Mouse (Mus musculus) midbrain, embryonic 13.5 days (tissue): ENCODE measurements around the gene Uchl4. TPM values are rescaled to one million over a fixed set of nuclear protein-coding genes. Genes with fewer than 3 reads are reported as not detected.

ENCODE experiments used
- ATAC-seq: fragments of 200-750 bp; cut with Nextera tagmentation; 2 replicates; pipeline ENCODE4 v1.8.0; 2017; ENCODE audit warnings: mild to moderate bottlenecking, moderate TSS enrichment, moderate library complexity
- H3K27ac ChIP-seq: fragments of 300-500 bp; sonication (generic); 2 replicates; pipeline ENCODE4 v1.5.1; 2015; ENCODE audit warnings: inconsistent platforms, mild to moderate bottlenecking, moderate library complexity
- H3K27me3 ChIP-seq: fragments of 300-500 bp; sonication (generic); 2 replicates; pipeline ENCODE4 v1.6.1; 2015; ENCODE audit warnings: mild to moderate bottlenecking, inconsistent platforms
- H3K36me3 ChIP-seq: fragments of 300-500 bp; sonication (generic); 2 replicates; pipeline ENCODE4 v1.6.1; 2015; ENCODE audit warnings: mild to moderate bottlenecking, inconsistent platforms
- H3K4me1 ChIP-seq: fragments of 300-500 bp; sonication (generic); replicated peaks from 2 replicates; pipeline ENCODE4 v1.6.1; 2015; ENCODE audit warnings: inconsistent platforms
- H3K4me2 ChIP-seq: fragments of 300-500 bp; sonication (generic); replicated peaks from 2 replicates; pipeline ENCODE4 v1.6.1; 2015; ENCODE audit warnings: moderate library complexity, mild to moderate bottlenecking, inconsistent platforms
- H3K4me3 ChIP-seq: fragments of 300-500 bp; sonication (generic); replicated peaks from 2 replicates; pipeline ENCODE4 v1.5.1; 2015; ENCODE audit warnings: mild to moderate bottlenecking, inconsistent platforms
- H3K9ac ChIP-seq: fragments of 300-500 bp; sonication (generic); replicated peaks from 2 replicates; pipeline ENCODE4 v1.6.1; 2015; ENCODE audit warnings: mild to moderate bottlenecking, inconsistent platforms
- H3K9me3 ChIP-seq: fragments of 300-500 bp; sonication (generic); 2 replicates; pipeline ENCODE4 v1.6.1; 2016; ENCODE audit warnings: mild to moderate bottlenecking, inconsistent platforms
- WGBS: fragments of 180-500 bp; shearing (Covaris S2); methylation state at CpG from one replicate; pipeline ENCODE4 v1.1.7; 2015; 5-methylcytosine and 5-hydroxymethylcytosine counted together
- polyA plus RNA-seq: library from polyadenylated mRNA; unstranded; fragments of >200 nt; fragmentation: Nextera tagmentation; extraction: Ambion mirVana; gene quantifications from 2 replicates; pipeline ENCODE4 v1.2.1, GENCODE M21; 2015

Uchl4 gene
- polyA plus RNA-seq, 1 experiment from 2014 or later, result 2.8 TPM

DNA sequence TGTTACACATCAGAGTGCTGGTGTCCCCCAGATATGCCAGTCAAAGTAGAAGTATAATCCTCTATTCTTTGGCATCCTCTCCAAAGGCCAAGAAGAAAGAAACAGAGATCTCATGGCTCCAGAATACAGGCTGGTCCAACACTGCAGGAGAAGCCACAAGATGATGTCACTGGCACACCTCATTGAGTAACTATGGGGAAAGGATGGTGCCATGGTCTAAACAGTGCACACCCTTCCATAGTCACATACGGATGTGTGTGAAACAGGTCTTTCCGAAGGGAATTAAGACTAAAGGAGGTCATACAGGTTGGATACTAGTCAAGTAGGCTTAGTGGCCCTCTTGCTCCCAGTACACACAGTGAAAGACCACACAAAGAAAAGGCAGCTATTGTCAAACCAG, 18.4 kb upstream of the Uchl4 start:
- H3K4me1 ChIP-seq, result 0 out of 2 replicates have a peak, but pooled peaks cover 3% of the 10 kb centered on the region
- peaks cover 9% of the 10 kb centered on the region; the same call in 1 of the 2 replicates for H3K36me3 ChIP-seq
- no peak for ATAC-seq
- H3K9ac ChIP-seq, result no peak overlapping the region
- no peaks in the 10 kb centered on the region for H3K9me3 ChIP-seq
- H3K4me3 ChIP-seq, result no peak overlapping the region
- WGBS, result 87% methylated on average over 2 of the region's 2 CpGs
- H3K27ac ChIP-seq, result no peak overlapping the region
- no peaks in the 10 kb centered on the region for H3K27me3 ChIP-seq
- H3K4me2 ChIP-seq, result no peak overlapping the region

DNA sequence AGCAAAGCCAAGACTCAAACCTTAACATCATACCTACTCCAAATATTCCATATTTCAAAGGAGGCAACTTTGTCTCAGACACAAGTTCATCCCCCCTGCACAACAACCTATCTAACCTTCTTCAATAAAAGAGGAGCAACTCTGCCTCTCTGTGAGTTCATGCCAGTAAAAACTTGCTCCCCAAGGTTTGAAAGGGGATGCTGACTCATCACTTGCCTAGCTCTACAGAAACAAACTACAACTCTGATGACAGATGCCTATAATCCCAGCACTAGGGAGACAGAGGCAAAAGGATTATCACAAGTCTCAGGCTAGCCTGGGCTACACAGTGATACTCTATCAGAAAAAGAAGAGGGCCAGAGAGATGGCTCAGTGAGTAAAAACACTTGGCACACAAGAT, 17.1 kb upstream of the Uchl4 start:
- Histone ChIP-seq H3K36me3 (no peaks in the 10 kb centered on the region), H3K27ac (no peak overlapping the region), H3K27me3 (no peaks in the 10 kb centered on the region), H3K9me3 (no peaks in the 10 kb centered on the region), H3K4me3 (no peak overlapping the region), H3K4me1 (0 out of 2 replicates have a peak, but pooled peaks cover 3% of the 10 kb centered on the region), H3K9ac (no peak overlapping the region), H3K4me2 (no peak overlapping the region)
- ATAC-seq, result no peak

DNA sequence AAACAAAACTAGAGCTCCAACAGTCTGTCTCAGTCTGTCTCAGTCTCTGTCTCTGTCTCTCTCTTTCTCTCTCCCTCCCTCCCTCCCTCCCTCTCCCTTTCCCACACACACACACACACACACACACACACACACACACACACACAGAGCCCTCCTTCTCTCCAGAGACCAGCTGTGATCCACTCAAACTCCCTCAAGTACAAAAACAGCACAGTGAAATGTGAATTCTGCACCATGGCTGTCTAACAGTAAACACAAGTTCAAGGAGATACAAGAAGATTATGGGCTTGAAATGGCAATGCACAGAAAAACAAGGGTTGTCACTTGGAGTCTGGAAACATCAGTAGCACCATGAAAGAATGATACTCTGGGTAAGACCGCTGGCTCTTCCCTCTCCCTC, 15.7 kb upstream of the Uchl4 start:
- Histone ChIP-seq H3K4me2 (no peak overlapping the region), H3K4me3 (no peak overlapping the region), H3K27me3 (no peaks in the 10 kb centered on the region), H3K4me1 (0 out of 2 replicates have a peak, but pooled peaks cover 3% of the 10 kb centered on the region), H3K9me3 (no peaks in the 10 kb centered on the region), H3K9ac (no peak overlapping the region), H3K27ac (no peak overlapping the region), H3K36me3 (no peaks in the 10 kb centered on the region)
- ATAC-seq, result no peak
- 35% methylated on average over 1 of the region's 1 CpGs for WGBS

GRCm38 (mm10) chr9:64219772-64220420, 15.1 kb upstream of the Uchl4 start:
- 0 out of 2 replicates have a peak, but pooled peaks cover 3% of the 10 kb centered on the region for H3K4me1 ChIP-seq
- 88% methylated on average over 10 of the region's 10 CpGs for WGBS
- H3K27me3 ChIP-seq, result no peaks in the 10 kb centered on the region
- no peak overlapping the region for H3K4me3 ChIP-seq
- no peak overlapping the region for H3K9ac ChIP-seq
- H3K4me2 ChIP-seq, result no peak overlapping the region
- H3K27ac ChIP-seq, result no peak overlapping the region
- no peaks in the 10 kb centered on the region for H3K36me3 ChIP-seq
- ATAC-seq, result no peak
- H3K9me3 ChIP-seq, result no peaks in the 10 kb centered on the region

DNA sequence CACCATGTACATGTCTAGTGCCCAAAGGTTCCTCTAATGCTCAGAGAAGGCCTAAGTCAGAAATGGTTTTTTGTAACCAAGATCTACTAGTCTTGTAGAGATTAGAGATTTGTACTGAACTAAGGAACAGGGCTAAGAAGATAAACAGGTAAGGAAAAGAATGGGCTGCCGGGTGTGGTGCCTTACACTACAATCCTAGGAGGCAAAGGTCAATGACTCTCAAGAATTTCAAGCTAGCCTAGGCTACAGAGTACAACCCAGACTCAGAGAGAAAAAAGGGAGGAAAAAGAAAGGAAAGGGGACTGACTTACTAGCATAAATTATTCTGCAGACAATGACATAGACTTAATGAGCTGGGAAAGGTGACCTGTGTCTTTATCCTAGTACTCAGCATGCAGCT, 14.4 kb upstream of the Uchl4 start:
- 50% methylated on average over 1 of the region's 1 CpGs for WGBS
- Histone ChIP-seq H3K27me3 (no peaks in the 10 kb centered on the region), H3K36me3 (no peaks in the 10 kb centered on the region), H3K4me1 (0 out of 2 replicates have a peak, but pooled peaks cover 3% of the 10 kb centered on the region), H3K9me3 (no peaks in the 10 kb centered on the region), H3K27ac (no peak overlapping the region), H3K9ac (no peak overlapping the region), H3K4me2 (no peak overlapping the region), H3K4me3 (no peak overlapping the region)
- no peak for ATAC-seq

- H3K27ac ChIP-seq, result no peak overlapping the region
- whole genome bisulfite sequencing, result 89% methylated on average over 4 of the region's 4 CpGs
- no peak overlapping the region for H3K9ac ChIP-seq
- H3K36me3 ChIP-seq, result no peaks in the 10 kb centered on the region
- no peak overlapping the region for H3K4me3 ChIP-seq
- H3K9me3 ChIP-seq, result no peaks in the 10 kb centered on the region
- no peak for ATAC-seq
- 0 out of 2 replicates have a peak, but pooled peaks cover 3% of the 10 kb centered on the region for H3K4me1 ChIP-seq
- no peaks in the 10 kb centered on the region for H3K27me3 ChIP-seq
- H3K4me2 ChIP-seq, result no peak overlapping the region
These were observed 13.5 kb upstream of the Uchl4 start for GRCm38 (mm10) chr9:64221480-64221879.

- Histone ChIP-seq H3K27ac (no peak overlapping the region), H3K4me1 (0 out of 2 replicates have a peak, but pooled peaks cover 3% of the 10 kb centered on the region), H3K9ac (no peak overlapping the region), H3K4me3 (no peak overlapping the region), H3K36me3 (no peaks in the 10 kb centered on the region), H3K9me3 (no peaks in the 10 kb centered on the region), H3K4me2 (no peak overlapping the region), H3K27me3 (no peaks in the 10 kb centered on the region)
- 74% methylated on average over 2 of the region's 2 CpGs for WGBS
- ATAC-seq, result no peak
These were observed 12.9 kb upstream of the Uchl4 start for GRCm38 (mm10) chr9:64222098-64222497.

DNA sequence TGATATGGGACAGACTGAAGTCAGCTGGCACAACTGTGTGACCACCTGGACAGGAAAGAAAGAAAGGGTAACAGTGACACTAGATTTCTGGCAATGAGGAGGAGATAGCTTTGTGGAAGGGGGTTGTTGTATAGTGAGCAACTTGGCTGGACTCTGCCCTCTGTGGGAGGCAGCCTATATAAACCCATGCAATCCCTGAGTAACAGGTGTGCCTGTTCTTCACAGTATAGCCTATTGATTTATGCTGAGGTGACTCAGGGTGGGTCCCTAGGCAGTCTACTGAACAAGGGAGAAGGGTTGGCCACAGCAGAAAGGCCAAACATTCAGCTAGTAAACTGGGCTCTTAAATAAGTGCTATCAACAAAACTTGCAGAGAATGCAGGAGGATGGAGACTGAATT, 9.2 kb upstream of the Uchl4 start:
- ATAC-seq, result no peak
- Histone ChIP-seq H3K27ac (no peak overlapping the region), H3K27me3 (no peaks in the 10 kb centered on the region), H3K4me3 (no peak overlapping the region), H3K9me3 (no peaks in the 10 kb centered on the region), H3K36me3 (no peaks in the 10 kb centered on the region), H3K4me2 (no peak overlapping the region), H3K4me1 (0 out of 2 replicates have a peak, but pooled peaks cover 4% of the 10 kb centered on the region), H3K9ac (no peak overlapping the region)

GRCm38 (mm10) chr9:64227736-64228135, 7.3 kb upstream of the Uchl4 start:
- no peak for ATAC-seq
- H3K36me3 ChIP-seq, result no peaks in the 10 kb centered on the region
- H3K4me1 ChIP-seq, result peaks cover 10% of the 10 kb centered on the region; the same call in 1 of the 2 replicates
- no peak overlapping the region for H3K27ac ChIP-seq
- H3K4me2 ChIP-seq, result no peak overlapping the region
- H3K9ac ChIP-seq, result no peak overlapping the region
- H3K4me3 ChIP-seq, result no peak overlapping the region
- H3K9me3 ChIP-seq, result no peaks in the 10 kb centered on the region
- WGBS, result 90% methylated on average over 12 of the region's 12 CpGs
- H3K27me3 ChIP-seq, result no peaks in the 10 kb centered on the region

- no peaks in the 10 kb centered on the region for H3K36me3 ChIP-seq
- ATAC-seq, result no peak
These were observed 6.0 kb upstream of the Uchl4 start for GRCm38 (mm10) chr9:64228972-64229371.

DNA sequence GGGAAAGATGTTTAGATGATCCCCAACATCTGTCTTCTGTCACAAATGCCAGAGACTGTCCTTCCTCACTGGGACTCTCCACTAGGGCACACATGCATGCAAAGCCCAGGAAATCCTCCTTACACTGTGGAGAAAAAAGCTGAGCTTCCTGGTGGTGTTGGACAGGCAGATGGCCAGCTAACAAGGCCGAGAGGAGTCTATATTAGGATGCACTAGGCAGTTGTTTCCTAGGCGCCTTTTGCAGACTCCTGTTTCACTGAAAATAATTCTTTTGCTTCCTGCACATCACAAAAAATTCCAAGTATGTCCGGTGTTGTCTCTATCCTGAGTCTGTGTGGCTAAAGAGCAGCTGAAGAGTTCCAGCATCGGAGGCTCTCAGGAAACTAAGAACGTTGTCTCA, 3.8 kb upstream of the Uchl4 start:
- no peaks in the 10 kb centered on the region for H3K9me3 ChIP-seq
- H3K4me1 ChIP-seq, result peaks cover 18% of the 10 kb centered on the region
- WGBS, result 82% methylated on average over 5 of the region's 5 CpGs
- no peaks in the 10 kb centered on the region for H3K36me3 ChIP-seq
- no peak for ATAC-seq
- H3K9ac ChIP-seq, result no peak overlapping the region
- no peak overlapping the region for H3K4me3 ChIP-seq
- H3K27ac ChIP-seq, result no peak overlapping the region
- no peak overlapping the region for H3K4me2 ChIP-seq
- H3K27me3 ChIP-seq, result no peaks in the 10 kb centered on the region

More at GRCm38 (mm10) chr9:64228972-64229371, 6.0 kb upstream of the Uchl4 start:
- Histone ChIP-seq H3K4me3 (no peak overlapping the region), H3K27me3 (no peaks in the 10 kb centered on the region), H3K4me2 (no peak overlapping the region), H3K9me3 (no peaks in the 10 kb centered on the region), H3K9ac (no peak overlapping the region), H3K4me1 (peaks cover 15% of the 10 kb centered on the region), H3K27ac (no peak overlapping the region)

DNA sequence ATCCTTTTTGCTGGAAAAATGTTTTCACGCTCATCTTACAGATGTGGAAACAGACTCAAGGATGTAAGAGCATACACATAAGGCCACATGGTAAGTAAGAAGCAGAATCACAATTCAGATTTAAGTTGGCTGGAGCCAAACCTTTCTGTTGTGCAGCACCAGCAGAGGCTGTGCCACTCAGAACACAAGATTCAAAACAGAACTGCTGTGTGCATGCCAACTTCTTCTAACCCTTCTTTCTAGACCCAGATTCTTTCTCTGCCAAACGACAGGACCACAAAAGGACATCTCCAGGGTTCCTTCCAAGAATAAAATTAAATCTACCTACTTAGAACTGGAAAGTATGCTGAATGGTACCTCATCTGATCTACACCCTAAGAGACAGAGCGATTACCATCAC, 3.3 kb upstream of the Uchl4 start:
- Histone ChIP-seq H3K4me1 (peaks cover 18% of the 10 kb centered on the region), H3K9me3 (no peaks in the 10 kb centered on the region), H3K27me3 (no peaks in the 10 kb centered on the region), H3K4me2 (no peak overlapping the region), H3K27ac (no peak overlapping the region), H3K4me3 (no peak overlapping the region), H3K9ac (no peak overlapping the region), H3K36me3 (no peaks in the 10 kb centered on the region)
- ATAC-seq, result no peak
- 85% methylated on average over 3 of the region's 3 CpGs for WGBS
